Mouse (Mus musculus) left cerebral cortex, adult 8-10 months (tissue): ENCODE data around the gene Ints14. TPM values are rescaled to one million over a fixed set of nuclear protein-coding genes. Genes with fewer than 3 reads are reported as not detected.

Experiments
- DNase-seq, 2 experiments: peaks; one replicate each; pipeline ENCODE4 v3.0.0; 2022; ENCODE audit warnings: low spot score in 2 of 2
- total RNA-seq, 4 experiments: library from RNA; stranded (reverse); gene quantifications; 2 replicates each; pipeline ENCODE4 v1.2.4; 2022

The Ints14 gene
- total RNA-seq, result 10 to 100 TPM; 17.7 to 20.8 (median 18.8) TPM

DNA sequence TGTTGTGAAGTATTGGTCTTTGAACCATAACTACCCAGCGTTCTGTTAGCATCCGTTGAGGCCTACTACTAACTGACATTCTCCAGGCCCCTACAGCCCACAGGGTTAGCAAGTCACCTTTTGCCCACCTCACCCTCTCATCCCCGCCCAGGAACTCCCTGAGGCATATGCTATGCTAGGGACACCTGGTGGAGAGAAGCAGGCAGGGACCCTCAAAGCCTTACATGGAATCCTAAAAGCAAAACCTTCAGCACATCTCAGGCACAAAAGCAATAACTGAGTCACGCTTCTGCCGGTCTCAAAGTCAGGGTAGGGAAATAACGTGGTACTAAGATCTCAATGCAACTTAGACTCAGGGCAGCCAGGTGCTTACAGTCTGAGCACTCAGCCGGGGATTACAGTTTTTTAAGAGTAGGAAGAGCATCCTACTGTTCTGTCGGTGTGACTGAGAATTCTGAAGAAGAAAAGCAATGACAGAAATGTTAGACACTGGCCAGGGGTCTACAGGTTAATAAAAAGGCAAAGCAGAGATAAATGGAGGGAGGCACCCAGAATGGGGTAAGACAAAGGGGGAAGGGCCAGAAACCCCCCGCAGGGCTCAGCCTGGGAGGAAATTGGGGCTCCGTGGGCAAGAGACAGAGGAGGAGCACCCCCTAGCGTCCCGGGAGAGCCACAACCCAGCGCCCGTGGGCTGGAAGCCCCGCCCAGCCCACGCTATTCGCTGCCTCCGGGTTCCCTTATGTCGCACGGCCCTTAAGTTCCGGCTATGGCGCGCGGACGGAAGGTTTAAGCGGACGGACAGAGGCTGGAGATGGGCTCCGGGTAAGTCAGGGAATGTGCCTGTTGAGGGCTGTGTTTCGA lies at the start of gene Ints14:
Gene Ints14 (plus strand): TSS at position 789 of the 861 bp plus-strand sequence.
- peak; percentile 86 to 99 for DNase-seq

DNA sequence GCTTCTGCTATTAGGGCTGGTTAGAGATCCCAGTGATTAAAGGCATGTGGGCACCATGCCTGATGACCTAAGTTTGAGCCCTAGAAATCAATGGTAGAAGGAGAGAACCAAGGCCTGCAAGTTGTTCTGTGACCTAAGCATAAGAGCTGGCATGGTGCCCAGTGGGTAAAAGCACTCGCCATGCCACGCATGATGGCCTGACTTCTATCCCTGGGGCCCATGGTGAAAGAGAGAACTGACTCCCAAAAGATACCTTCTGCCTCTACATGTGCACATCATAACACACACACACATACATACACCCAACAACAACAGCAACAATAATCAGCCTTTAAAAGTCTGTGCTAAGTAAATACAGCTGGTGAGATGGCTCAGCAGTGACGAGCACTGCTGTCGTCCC lies 47.3 kb upstream of the Ints14 start:
- no peak for DNase-seq

DNA sequence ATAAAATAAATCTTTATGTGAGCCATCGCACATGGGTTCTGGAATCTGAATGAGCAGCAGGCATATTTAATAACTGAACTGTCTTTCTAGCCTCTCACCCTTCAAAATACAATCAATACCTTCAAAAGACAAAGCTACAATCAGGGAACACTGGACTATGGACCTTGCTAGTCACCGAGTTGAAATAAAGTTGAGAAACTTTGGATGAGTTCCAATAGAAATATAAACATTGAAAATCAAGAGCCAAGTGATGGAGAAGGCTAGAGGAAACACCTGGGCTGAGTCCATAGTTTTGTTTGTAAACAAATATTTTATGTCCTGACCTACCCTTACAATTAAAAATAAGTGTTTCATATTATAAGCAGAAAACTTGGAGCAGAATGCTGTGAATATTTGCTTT lies 46.7 kb upstream of the Ints14 start:
- no peak for DNase-seq

DNA sequence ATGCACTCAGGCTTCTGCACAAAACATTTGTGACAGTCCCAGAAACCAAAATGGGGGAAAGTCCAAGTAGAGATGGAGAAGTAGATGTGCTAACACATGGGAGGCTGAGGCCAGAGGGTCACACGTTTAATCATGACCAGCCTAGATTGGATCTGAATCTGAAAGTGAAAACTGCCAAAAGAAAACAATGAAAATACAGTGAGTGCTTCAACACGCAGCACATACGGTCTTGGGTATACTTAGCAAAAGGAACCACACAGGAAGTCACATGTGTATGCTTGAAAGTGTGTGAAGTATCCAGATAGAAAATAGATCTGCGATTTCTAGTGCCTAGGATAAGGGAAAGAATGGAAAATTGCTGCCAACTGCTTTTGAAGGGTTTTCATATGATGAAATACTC lies 46.1 kb upstream of the Ints14 start:
- no peak for DNase-seq

DNA sequence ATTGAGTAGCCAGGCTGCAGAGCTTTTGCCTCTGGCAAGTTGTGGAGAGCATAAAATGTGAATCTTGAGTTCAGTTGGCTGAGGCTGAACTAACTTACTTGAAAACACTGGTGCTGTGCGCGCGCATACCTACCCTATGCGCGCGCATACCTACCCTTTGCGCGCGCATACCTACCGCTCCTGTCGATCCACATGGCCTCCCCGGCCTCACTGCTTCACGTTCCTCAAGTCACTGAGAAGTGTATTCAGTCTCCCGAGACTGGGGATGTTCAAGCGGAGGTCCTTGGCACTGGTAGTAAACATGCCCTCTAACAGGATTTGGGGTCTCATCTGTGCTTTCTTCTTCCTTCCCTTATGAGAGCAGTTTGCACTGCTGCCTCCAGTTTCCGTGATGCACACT lies 42.1 kb upstream of the Ints14 start:
- DNase-seq, result no peak

- no peak for DNase-seq
Observed at GRCm38 (mm10) chr9:64925771-64926170, 34.9 kb upstream of the Ints14 start.

GRCm38 (mm10) chr9:64926201-64926991 lies 34.3 kb upstream of the Ints14 start:
- DNase-seq, result peak; percentile 57 to 87

- no peak for DNase-seq
Observed at GRCm38 (mm10) chr9:64930256-64930655, 30.4 kb upstream of the Ints14 start.

- DNase-seq, result no peak
Observed at GRCm38 (mm10) chr9:64931751-64932610, 28.7 kb upstream of the Ints14 start.

- DNase-seq, result no peak
Observed at GRCm38 (mm10) chr9:64934015-64934754, 26.5 kb upstream of the Ints14 start.

GRCm38 (mm10) chr9:64936508-64936907 lies 24.2 kb upstream of the Ints14 start:
- DNase-seq, result no peak

GRCm38 (mm10) chr9:64937491-64937890 lies 23.2 kb upstream of the Ints14 start:
- DNase-seq, result no peak

- no peak for DNase-seq
Observed at GRCm38 (mm10) chr9:64938535-64938934, 22.2 kb upstream of the Ints14 start.

DNA sequence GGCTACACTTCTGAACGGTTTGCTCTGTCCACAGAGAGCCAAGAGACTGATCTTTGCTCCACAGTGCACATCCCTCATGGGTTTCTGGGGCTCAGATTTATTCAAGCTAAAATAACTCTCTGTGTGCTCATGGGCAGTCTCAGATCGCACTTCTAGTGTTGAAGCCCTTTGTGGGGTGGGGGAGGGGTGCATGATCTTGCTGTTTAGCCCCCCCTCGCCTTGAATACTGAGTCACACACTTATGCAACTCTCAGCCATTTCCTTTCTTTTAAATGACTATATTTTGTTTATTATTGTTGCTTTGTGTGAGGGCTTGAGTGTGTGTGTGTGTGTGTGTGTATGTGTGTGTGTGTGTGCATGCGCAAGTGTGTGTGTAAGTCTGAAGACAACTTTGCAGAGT lies 21.4 kb upstream of the Ints14 start:
- no peak for DNase-seq

DNA sequence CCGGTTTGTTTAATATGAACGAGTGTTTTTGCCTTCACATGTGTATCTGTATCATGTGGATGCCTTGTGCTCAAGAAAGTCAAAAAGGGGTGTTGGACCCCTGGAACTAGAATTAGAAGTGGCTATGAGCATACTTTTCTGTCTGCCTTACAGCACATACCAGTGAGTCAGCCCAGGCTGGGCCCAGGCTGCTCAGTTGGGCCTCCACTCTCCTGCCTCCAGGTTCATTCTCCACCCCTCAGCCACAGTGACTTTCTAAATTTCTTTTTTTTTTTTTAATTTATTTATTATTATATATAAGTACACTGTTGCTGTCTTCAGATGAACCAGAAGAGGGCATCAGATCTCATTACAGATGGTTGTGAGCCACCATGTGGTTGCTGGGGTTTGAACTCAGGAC lies 20.9 kb upstream of the Ints14 start:
- DNase-seq, result no peak

DNA sequence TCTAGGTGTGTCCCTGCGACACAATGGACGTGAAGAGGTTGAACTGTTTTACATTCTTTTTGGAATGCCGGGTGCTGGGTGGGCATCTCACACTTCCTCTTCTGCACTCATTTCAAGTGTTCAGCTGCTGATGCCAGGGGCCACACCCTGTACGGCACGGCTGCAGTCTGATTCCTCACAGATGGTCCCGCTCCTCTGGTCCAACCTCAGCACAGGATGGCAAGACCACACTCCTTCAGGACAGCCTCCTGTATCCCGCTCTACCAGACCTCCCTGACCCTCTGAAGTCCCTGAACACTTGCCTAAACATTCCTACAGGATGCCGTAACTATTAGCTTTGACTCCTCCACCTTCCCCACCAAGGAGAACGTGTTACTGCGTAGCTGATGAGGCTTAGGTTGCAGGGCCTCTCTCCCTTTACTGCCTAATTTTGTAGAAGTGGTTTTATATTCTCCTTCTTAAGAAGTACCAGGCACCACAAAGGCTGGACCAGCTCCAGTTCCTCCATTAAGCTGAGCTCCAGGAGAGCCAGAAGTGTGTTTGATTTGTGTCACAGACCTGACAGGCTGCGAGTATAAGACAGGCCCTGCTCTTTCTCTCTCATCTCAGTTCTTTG lies 19.9 kb upstream of the Ints14 start:
- no peak for DNase-seq

DNA sequence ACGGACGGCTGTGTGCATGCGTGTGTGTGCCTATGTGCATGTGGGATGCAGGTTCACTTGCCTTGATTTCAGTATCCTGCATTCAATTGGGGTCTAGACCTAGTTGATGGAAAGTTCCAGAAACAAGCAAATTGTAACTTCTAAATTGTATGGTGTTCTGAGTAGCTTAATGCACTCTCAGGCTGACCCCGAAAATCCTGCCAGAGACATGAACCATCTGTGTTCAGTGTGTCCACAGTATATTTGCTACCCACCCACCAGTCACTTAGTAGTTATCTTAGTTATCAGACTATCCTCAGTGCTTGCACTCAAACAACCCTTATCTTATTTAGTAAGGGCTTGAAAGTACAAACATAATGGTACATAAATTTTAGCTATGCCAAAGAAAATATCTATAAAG lies 19.1 kb upstream of the Ints14 start:
- no peak for DNase-seq

- DNase-seq, result no peak
Observed at GRCm38 (mm10) chr9:64943997-64944396, 16.7 kb upstream of the Ints14 start.

- no peak for DNase-seq
Observed at GRCm38 (mm10) chr9:64947483-64948095, 13.1 kb upstream of the Ints14 start.

DNA sequence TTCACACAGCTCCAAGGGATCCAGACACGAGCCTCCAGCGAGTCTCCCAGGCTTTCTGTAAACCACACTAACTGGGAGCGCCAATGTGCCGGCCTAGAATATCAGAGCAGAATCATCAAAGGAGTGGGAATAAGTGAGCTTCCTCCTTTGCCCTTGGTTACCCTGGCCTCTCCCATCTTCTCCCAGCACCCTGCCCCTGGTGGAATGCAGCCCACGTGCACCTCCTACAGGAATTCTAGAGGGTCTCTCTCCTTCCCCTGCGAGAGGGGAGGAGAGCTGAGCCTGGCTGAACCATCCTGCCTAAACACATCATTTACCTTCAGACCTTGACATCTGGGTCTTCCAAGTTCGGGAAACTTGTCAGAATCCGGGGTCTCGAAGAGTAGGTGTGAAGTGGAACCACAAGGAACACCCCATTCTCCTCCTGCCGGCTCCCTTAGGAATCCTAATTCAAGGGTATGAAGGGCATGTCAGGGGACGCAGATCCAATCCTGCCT lies 9.5 kb upstream of the Ints14 start, which contains the start of gene Slc24a1:
Gene Slc24a1 (minus strand): TSS at position 447 of the 497 bp plus-strand sequence.
- DNase-seq, result no peak
